Mouse (Mus musculus) right cerebral cortex, postnatal 25 days (tissue): Measurements from ENCODE around the gene Extl1.
"Not testable (repeated sequence)": the region's sequence is repeated elsewhere in the genome, so short reads cannot be mapped to it uniquely, and the experiment has no call there.

Experiments used
- DNase-seq: peaks from one replicate; pipeline ENCODE4 v3.0.0; 2022

Gene Extl1

DNA sequence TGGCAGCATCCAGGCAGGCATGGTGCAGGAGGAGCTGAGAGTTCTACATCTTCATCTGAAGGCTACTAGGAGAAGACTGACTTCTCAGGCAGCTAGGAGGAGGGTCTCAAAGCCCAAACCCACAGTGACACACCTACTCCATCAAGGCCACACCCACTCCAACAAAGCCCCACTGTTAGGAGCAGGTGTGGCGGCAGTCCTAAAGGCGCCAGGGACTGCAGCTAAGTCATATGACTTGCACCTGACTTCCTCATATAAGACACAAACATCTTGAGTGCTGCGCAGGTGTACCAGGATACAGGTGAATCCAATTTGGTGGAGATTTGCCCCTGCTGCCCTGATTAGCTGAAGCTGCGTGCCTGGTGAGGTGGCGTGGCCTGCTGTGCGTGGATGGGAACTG lies at the start of gene Extl1:
Extl1 (minus strand) TSS at position 101 of the 400 bp plus-strand sequence.
- DNase-seq: not testable (repeated sequence)

DNA sequence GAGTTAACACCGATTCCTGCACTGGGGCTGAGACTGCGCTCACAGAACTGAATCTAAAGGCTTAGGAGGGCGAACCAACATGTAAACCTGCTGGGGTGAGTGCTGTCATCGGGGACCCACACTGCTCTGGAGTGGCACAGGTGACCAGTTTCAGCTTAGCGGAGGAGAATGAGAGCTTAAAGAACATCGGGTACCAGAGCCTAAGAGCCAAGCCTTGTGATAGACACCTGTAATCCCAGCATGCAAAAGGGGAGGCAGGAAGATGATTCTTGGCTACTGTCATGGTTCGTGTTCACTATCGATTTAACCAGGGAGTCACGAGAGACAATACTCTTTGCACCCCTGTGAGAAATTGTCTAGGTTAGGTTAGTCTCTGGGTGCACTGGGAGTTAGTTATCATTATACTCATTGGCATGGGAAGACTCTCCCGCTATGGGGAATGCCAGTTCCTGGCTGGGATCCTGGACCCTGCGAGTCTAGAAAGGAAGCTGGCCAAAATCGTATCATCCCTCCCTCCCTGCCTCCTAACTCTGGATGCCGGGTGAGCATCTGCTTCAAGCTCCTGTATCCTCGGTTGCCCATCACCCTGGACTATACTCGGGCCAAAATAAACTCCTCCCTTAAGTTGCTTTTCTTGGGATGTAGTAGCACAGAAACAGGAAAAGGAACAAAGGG lies 49.2 kb upstream of the Extl1 start:
- DNase-seq: peak; percentile 37

DNA sequence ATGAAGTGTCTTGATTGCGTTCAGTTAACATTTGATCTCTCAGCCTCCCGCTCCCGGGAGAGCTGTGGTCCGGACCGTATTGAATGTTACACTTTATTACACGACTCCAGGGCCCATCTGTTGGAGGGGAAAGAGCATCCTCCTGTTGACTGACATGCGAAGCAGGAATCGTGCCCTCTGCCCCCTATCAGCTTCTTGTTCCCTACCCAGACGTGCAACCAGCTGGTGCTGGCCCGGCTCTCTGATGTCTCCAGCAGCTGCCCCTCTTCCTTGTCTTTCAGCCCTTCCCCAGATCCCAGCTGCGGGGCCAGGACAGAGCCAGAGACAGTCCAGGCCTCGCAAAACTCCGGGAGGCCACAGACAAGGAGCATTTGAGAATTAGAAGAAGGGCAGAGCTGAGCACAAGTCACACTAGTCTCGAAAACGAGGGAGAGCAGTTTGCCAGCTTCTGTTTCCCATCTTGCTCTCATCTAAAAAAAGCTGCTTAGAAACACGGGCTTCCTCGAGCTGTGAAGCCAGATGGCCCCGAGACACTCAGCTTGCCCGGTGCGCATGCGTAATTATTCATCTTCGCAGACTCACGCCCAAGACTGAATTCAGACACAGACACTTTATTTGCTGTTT lies 46.8 kb upstream of the Extl1 start:
- peak; percentile 92 for DNase-seq

DNA sequence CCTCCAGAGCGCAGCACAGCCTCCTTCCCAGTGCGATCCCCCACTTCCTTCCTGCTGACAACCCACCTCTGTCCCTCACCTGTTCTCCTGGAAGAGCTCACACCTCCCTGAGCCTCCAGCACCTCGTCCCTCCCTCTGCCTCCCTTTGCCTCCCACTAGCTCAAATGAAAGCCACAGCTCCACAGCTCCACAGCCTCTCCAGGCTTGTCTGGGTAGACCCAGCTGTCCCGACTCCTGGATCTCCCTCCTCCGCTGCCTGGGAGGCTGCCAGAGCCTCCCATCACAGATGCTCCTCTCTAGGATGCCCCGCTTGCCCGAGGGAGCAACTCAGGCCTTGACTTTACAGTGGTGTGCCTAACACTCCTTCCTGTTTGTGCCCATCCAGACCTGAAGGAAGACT lies 41.4 kb upstream of the Extl1 start:
- DNase-seq: peak; percentile 48

DNA sequence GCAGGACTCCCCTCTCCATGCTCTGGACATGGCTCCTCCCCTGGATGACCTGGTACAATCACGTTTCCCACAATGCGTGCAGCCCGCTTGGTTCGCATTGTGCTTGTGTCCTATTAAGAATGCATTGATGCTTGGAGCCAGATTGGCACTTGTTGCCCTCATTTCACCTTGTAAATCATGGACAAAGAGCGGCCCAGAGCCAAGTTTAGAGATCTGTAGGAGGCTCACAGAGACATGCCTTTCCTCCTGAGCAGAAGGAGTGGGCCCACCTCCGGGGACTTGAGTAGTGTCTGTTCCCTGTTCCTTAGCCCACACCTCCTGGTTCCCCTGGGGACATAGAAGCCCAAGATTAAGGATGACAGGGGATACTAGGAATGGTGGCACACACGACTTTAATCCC lies 40.3 kb upstream of the Extl1 start:
- DNase-seq: no peak

DNA sequence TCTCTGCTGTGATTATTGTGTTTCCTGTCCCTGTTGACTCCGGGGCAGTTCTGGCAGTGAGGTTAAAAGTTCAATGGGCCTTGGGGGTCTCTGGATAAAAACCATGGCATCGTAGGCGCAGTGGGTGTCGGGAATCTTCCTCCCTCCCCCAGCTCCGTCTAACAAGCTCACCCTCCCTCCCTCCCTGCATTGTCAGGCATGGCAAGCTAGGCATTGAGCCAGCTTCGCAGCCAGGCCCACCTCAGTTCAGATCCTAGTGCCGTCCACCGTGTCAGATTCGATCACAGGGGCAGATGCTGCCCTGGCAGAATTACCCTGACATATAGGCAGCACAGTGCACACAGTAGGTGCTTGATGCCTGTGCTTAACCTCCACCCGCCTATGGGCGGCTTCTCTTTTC lies 38.3 kb upstream of the Extl1 start:
- DNase-seq: no peak

DNA sequence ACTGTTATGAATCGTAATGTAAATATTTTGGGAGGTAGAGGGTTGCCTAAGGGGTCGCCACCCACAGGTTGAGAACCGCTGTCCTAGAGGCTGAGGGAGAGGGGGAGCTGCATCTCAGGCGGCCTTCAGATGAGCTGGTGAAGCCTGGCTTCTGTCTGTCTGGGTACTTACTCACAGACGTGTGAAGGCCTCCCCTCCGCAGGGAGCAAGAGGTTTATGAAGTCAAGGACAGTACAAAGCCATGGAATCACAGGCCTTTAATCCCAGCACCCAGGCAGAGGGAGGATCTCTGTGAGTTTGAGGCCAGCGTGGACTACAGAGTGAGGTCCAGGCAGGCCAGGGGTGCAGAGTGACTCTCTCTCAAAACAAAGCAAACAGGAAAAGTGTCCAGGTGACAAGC lies 33.5 kb upstream of the Extl1 start:
- no peak for DNase-seq

DNA sequence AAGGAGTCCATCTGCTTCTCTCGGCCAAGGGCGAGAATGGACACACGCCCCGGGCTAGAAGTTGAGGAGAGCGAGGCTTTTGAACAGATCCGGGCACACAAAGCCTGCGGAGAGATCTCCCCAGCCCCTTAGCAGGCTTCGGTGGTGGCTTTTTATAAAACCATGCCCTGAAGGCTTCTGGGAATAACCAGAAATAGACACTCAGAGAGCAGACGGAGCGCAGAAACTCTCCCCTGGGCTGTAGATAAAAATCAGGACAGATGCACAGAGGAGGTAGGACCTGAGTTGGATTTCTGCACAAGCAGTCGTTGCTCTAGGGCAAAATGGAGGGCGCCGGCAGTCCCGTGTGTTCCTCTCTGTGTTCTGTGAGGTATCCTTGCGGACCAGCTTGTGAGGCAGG lies 33.0 kb upstream of the Extl1 start:
- DNase-seq: peak; percentile 54

DNA sequence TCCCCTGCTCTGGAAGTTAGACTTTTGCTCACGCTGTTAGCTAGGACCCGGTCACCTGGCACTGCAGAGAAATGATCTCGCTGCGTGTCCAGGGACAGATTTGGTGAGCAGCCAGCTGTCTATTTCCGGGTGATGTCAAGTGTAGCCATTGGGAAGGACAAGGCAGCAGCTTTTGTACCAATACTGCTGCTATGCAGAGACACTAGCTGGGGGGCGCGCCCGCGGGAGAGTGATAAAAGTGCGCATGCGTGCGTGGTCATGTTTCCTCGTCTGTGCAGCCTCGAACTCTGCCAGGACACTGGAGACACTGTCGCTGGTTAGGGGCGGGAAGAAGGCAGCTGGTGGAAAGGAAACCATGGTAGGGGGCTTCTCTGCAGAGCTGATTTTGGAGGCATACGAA lies 32.5 kb upstream of the Extl1 start:
- peak; percentile 53 for DNase-seq

DNA sequence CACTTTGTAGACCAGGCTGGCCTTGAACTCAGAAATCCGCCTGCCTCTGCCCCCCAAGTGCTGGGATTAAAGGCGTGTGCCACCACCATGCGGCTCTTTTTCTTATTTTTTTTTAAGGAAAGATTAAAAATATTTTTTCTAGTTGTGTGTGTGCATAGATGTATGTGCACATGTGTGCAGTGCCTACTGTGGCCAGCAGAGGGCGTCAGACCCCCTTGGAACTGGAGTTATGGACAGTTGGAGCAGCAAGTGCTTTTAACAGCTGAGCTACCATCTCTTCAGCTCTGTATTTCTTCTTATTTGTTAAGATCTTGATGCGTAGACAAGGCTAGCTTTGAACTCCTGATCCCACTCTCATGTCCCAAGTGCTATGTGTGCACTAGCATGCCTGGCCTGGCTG lies 25.6 kb upstream of the Extl1 start:
- no peak for DNase-seq

DNA sequence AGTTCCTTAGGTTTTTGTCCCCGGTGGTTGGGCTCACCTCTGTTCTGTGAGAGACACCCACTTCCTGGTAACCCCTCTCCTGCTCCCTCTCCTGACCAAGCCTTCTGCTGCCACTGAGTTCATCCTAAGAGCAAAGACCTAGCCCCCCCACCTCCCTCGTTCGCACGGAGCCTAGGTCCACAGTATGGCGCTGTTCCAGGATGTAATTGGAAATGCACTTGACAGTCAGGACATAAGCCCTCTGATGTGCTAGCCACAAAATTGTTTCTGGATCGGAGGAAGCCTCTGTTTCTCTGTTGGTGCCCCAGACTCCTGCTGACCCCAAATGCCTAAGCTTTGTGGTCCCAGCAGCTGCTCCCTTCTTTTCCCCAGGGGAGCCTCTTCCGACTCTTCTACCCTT lies 20.1 kb upstream of the Extl1 start:
- no peak for DNase-seq

DNA sequence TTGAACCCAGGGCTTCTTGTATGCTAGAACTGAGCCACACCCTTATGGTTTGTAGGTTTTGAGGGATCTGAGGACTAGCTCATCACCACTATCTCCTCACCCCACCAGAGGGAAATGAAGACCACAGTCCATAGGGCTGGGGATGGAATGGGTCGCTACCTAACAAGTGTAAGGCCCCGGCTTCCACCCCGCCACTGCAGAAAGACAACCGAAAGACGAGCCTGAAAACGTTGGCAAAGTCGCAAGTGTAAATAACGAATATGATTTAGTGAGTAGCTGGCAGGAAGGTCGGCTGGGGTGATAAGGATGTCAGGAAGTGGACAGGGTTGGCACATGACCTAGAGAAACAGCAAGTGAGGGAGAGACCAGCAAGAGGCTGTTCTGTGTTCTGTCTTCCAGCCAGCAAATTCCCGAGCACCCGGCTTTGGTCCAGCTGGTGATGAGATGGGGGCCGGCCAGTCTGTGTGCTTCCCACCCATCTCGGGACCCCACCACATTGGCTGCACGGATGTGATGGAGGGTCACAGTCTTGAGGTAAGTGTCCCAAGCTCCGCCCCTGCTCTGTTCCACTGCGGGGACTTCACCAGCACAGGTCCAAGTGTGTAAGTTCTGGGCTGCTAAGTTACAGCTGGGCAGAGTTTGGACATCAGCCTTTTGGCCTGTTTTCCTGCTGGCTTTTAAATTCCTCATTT lies 19.1 kb upstream of the Extl1 start:
- DNase-seq: no peak

DNA sequence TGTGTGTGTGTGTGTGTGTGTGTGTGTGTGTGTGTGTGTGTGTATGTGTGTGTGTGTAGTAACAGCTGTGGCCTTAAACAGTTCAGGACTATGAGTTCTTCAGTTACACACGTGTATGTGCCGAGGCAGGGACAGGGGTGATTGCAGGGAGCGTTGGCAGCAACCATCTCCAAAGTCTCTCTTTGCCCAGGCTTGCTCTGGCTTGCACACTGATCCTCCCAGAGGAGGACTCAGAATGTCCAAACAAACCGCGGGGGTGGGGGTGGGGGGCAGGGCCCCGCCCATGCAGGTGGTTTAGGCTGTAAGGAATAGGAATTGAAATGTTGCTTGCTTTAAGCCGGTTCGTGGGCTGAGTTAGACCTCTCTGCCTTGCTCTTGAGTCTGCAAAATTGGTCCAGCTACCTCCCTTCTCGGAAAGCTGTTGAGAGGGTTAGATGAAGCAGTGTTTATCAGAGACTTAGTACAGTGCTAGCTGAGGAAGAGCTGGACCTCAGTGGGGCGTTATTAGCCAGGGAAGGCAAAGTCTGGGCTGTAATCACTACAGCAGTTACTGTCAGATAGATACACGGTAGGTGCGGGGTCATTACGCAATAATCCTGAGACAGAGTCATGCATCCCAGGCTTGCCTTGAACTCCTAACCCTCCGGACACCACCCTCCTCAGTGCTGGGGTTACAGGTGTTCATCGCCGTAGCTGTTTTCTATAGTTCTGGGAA lies 18.4 kb upstream of the Extl1 start:
- DNase-seq: no peak

DNA sequence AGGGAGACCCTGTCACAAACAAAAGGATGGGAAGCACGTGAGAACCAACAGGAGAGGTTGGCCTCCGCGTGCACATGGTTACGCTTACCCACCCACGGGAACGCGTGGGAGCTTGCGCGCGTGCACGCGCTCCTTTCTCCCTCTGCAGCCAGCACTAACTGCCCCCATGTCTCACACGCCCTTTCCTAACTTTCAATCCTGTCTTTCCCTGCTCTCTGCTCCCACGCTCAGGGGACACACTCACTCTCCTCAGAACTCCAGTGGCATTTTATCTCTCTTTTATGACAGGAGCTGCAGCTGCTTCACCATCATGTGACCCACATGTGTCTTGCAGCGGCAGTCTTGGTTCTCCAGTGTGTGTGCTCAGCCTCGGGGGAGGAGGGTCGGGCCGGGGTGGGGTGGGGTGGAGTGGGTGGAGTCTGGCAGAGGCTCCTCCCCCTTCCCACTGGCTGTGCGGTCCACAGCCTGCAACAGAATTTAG lies 17.6 kb upstream of the Extl1 start:
- peak; percentile 77 for DNase-seq

DNA sequence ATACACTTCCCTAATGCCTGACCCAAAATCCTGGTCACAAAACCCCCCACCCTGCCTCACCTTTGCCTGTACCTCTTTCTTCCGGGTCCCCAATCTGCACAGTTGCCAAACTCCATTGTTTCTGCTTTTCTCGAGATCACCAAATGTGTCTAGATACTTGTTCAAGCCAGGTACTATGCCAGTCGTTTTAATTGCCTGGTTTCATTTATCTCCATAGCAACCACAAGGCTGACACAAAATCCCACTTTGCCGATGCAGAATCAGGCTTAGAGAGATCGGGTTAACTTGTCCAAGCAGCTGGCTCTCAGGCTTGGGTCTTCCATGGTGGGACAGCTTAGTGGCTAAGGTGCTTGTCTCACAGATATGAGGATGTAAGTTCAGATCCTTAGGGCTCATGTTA lies 16.6 kb upstream of the Extl1 start:
- DNase-seq: no peak

DNA sequence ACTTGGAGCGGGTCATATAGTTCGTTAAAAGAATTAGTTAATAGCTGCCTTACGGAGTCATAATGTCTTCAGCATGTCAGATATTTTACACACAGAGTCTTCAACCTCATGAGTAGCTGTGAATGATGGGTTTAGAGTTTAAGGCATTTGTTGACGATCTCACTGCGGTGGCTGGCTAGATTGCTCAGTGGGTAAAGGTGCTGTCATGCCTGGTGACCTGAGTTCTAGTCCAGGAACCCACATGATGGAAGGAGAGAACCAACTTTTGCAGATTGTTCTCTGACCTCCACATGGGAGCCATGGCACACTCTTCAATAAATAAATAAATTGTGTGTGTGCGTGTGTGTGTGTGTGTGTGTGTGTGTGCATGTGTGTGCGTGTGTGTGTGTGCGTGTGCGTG lies 14.1 kb upstream of the Extl1 start:
- DNase-seq: no peak

DNA sequence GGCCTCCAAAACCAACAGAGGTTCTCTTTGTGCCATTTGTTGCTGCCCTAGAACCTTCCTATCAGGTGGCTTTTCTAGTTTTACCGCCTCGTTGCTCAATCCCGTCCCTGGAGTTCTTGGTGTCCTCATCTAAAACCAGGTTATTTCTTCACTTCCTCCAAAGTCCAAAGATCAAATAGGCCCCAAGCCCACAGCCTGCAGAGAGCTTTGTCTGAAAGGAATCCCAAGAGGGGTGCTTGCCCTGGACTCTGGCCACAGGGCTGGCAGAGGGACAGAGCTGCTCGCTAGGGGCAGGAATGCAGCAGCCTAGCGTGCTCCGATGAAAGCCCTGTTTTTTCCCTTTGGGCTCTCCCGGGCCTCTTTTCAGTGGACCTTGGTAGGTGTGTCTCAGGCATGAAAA lies 13.5 kb upstream of the Extl1 start:
- DNase-seq: peak; percentile 48

DNA sequence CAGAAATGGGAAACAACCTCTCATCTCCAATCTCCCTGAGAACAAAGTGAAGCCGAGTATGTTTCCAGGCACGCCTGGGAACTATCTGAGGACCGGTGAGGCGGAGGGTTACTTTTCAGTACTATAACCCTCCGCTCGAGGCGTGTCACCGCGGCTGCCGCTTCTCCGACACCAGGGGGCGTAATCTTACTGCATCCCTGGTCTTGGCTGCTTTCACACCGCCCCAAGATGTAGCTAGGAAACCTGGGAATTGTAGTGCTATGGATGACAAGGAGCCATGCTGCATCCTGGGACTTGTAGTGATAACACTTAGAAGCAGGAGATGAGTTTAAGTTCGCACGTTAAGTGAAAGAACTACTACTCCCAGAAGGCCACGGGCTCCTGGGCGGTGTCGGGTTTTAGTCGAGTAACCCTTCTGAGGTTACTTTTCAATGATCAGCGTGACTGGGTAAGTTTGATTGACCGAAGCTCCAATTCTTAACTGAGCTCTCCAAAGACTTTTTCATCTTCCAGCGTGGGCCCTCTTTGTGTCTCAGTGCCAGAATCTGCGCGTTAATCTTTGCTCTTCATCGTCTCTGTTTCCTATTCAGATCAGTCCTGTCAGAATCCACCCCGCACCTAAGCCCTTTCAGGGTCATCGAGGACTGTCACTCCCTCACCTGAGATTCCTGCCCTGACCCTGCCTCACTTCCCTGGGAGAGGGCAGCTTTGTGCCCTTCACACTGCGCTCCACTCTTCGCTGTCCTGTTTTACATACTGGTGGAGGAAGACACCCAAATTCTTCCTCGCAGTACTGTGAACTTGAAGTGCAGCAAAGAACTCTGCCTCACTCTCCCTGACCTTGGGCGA lies 12.6 kb upstream of the Extl1 start, which contains the start of gene Pafah2:
Pafah2 (plus strand) TSS at position 344 of the 849 bp plus-strand sequence.
- DNase-seq: peak; percentile 92

DNA sequence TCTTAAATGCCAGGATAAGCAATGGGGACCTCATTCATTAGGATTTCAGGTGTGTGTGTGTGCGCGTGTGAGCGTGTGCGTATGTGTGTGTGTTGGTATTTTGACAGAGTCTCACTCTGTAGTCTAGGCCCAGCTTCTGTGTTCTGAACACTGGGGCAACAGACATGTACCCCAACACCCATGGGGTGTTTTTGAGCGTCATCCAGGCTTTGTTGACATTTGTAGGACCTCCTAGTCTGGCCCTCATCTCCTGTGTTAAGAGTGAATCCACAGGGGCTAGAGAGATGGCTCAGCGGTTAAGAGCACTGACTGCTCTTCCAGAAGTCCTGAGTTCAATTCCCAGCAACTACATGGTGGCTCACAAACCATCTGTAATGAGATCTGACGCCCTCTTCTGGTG lies 11.5 kb upstream of the Extl1 start:
- no peak for DNase-seq

DNA sequence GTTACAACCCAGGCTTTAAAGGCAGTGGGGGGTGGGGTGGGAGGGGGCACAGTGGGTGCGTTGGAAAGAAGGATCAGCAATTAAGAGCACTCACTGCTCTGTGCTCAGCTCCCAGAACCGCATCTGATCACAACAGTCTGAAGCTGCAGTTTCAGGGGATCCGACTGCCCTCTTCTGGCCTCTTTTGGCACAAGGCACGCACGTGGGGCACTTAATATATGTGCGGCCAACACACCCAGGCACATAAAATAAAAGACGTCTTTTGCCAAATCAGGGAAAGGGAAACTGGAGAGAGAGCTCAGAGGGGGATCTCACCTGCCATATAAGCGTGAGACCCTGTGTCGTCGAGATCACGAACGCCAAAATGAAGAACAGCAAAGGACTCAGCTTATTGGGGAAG lies 9.4 kb upstream of the Extl1 start:
- DNase-seq: no peak

DNA sequence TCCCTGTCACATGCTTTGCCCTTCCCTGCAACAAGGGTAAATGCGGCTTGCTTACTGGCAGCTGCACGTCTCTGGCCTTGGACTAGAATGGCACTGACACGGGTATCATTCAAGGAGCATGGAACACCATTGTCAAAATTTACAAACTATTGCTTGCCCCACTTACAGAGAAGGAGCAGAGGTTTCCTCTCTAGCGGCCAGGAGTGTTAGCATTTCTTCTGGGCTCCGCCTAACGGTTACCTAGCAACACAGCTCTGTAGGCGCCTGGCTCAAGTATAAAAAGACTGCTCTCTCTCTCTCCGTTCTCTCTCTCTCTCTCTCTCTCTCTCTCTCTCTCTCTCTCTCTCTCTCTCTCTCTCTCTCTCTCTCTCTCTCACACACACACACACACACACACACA lies 8.9 kb upstream of the Extl1 start:
- DNase-seq: no peak

DNA sequence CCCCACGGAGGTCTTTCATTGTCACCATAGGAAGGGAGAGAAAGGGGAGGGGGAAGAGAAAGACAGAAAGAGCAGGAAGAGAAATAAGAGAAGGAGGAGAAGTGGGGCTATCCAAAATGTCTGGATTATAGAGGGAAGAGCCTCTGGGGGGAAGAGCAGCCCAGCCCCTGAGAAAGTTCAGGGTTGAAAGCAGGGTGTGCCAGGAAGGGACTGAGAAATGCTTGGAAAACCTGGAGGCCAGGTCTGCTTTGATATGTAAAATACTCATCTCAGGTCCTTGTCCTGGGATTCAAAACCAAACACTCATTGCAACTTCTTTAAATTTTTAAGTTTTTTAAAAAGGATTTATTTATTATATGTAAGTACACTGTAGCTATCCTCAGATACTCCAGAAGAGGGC lies 8.0 kb upstream of the Extl1 start:
- DNase-seq: no peak

DNA sequence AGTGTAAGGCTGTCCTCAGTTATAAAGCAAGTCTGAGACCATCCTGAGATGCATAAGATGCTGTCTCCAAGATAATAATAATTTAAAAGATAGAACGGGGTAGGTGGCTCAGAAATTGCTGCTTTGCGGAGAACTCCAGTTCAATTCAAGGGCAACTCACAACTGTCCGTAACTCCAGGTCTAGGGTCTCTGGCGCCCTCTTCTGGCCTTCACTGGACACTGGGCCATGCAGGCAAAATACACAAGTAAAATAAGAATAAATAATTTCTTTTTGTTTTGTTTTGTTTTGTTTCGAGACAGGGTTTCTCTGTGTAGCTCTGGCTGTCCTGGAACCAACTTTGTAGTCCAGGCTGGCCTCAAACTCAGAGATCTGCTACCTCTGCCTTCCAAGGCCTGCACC lies 4.7 kb upstream of the Extl1 start:
- DNase-seq: no peak
